9 mouse cellular contexts compared by ENCODE assay signal in the genomic region with DNA sequence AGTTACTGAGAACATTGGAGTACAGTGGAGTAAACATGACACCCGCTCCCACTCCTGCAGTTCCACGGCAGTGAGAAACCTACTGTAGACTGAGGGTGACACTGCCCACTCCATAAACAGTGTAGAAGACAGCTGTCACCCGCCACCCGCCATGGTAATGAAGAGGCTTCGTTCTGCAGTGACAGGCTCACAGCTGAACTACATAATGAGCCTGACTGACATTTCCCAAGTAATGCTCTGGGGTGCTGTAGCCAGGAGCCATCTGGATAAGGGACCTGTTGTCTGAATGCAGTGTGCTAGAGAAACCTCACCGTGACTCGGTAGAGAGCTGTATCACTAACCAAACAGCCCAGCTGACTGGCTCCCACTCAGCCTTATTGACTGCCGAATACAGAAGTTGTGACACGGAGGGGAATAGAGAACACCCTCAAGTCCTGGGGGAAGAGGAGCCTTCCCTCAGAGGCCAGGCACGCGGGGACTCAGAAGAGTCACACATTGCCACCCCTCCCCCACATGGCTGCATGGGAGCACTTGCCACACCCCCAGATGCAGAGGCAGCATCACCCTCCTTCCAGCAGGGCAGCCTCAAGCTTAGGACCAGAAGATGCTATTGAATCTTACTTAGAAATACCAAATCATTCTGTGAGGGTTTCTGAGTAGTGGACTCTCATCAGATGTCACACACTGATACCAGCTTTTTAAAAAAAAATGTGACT. TPM values are rescaled to one million over a fixed set of nuclear protein-coding genes. Genes with fewer than 3 reads are reported as not detected.
DNase-seq lines count a peak whose midpoint lies in the region; ATAC-seq lines count a peak whose summit lies in the region.
"Had no signal": no experiment of that assay in that cellular context is flagged by ENCODE, and none has a peak within 500 bp of the region (broad histone marks: within the 10 kb centered on the region; RNA-seq: fewer than 3 reads in every experiment).

No protein-coding gene starts in this region.

- no peak overlapping the region for H3K4me3 ChIP-seq in neural tube, embryonic 11.5 days (ENCODE audit: low read depth, low read length)
- no peak overlapping the region for H3K4me3 ChIP-seq in stomach, embryonic 16.5 days (replicated peaks; ENCODE audit: low read length)
- H3K4me3 ChIP-seq: liver, embryonic 15.5 days had no signal

- H3K9me3 ChIP-seq in neural tube, embryonic 11.5 days (ENCODE audit: control insufficient read depth, low read length), result no peaks in the 10 kb centered on the region
- H3K9me3 ChIP-seq in stomach, embryonic 16.5 days (replicated peaks; ENCODE audit: control insufficient read depth, low read length), result no peaks in the 10 kb centered on the region
- H3K9me3 ChIP-seq: liver, embryonic 15.5 days had no signal

- no peaks in the 10 kb centered on the region for H3K4me1 ChIP-seq in neural tube, embryonic 11.5 days (ENCODE audit: control insufficient read depth, insufficient read depth, low read length)
- H3K4me1 ChIP-seq in stomach, embryonic 16.5 days (ENCODE audit: control insufficient read depth, insufficient read depth, low read length), result no peaks in the 10 kb centered on the region
- H3K4me1 ChIP-seq: liver, embryonic 15.5 days had no signal

- H3K27ac ChIP-seq in neural tube, embryonic 11.5 days (ENCODE audit: low read depth, low read length), result no peak overlapping the region
- H3K27ac ChIP-seq in stomach, embryonic 16.5 days (ENCODE audit: low read length), result no peak overlapping the region
- H3K27ac ChIP-seq: liver, embryonic 15.5 days had no signal

- H3K4me2 ChIP-seq in neural tube, embryonic 11.5 days (ENCODE audit: low read depth), result no peak overlapping the region
- no peak overlapping the region for H3K4me2 ChIP-seq in stomach, embryonic 16.5 days (ENCODE audit: low read depth, low read length)
- H3K4me2 ChIP-seq: liver, embryonic 15.5 days had no signal

- H3K9ac ChIP-seq in neural tube, embryonic 11.5 days (ENCODE audit: low read length), result no peak overlapping the region
- H3K9ac ChIP-seq in stomach, embryonic 16.5 days (ENCODE audit: low read length), result no peak overlapping the region
- H3K9ac ChIP-seq: liver, embryonic 15.5 days had no signal

- peak; percentile 28 to 34 for DNase-seq in frontal cortex, postnatal 36 days (ENCODE audit: low spot score in 2 of 2)
- no peak for DNase-seq in frontal cortex, postnatal 14 days (ENCODE audit: low spot score in 2 of 2)
- no peak for DNase-seq in neural tube, embryonic 11.5 days (ENCODE audit: low spot score)
- DNase-seq in neural tube, embryonic 10.5 days (ENCODE audit: extremely low spot score, low spot score), result no peak
- DNase-seq in layer of hippocampus, postnatal 14 days (ENCODE audit: low spot score in 2 of 2), result peak; percentile 26 to 44
- no peak for DNase-seq in adrenal gland, postnatal 10 days
- no peak for DNase-seq in lung, postnatal 25 days (ENCODE audit: low spot score)

- no peaks in the 10 kb centered on the region for H3K27me3 ChIP-seq in neural tube, embryonic 11.5 days (ENCODE audit: control insufficient read depth, insufficient read depth, low read length)
- H3K27me3 ChIP-seq in stomach, embryonic 16.5 days (ENCODE audit: control insufficient read depth, insufficient read depth, low read length), result no peaks in the 10 kb centered on the region
- H3K27me3 ChIP-seq: liver, embryonic 15.5 days had no signal

- H3K36me3 ChIP-seq in neural tube, embryonic 11.5 days (ENCODE audit: control insufficient read depth, insufficient read depth, low read length), result peaks cover 9% of the 10 kb centered on the region
- 0 out of 2 replicates have a peak, but pooled peaks cover 3% of the 10 kb centered on the region for H3K36me3 ChIP-seq in stomach, embryonic 16.5 days (ENCODE audit: control insufficient read depth, insufficient read depth, low read length)

- ATAC-seq in neural tube, embryonic 11.5 days (ENCODE audit: insufficient read depth, low FRiP score, low TSS enrichment), result peak; percentile 61
- peak; percentile 44; the same call in 1 of the 2 replicates for ATAC-seq in stomach, embryonic 16.5 days (ENCODE audit: insufficient read depth, low FRiP score)

- 47% methylated on average over 11 of the region's 11 CpGs for WGBS in neural tube, embryonic 11.5 days
- WGBS in stomach, embryonic 16.5 days, result 40% methylated on average over 11 of the region's 11 CpGs

RNA-seq across cellular contexts. Expression of gene Usp50, which starts 17.2 kb away (rescaled TPM):
- polyA plus RNA-seq in neural tube, embryonic 11.5 days (2014; fragmentation: Nextera tagmentation; extraction: Ambion mirVana), result 2.1 and 2.3 TPM in 2 replicates
- 1 to 10 TPM in 1 of 2 experiments, under 1 TPM in 1; 0.41 to 1.3 TPM for total RNA-seq in layer of hippocampus, postnatal 14 days (2021)
- 2.5 and 2.6 TPM in 2 replicates for polyA plus RNA-seq in stomach, embryonic 16.5 days (2015; fragmentation: Nextera tagmentation; extraction: Ambion mirVana)
- total RNA-seq in adrenal gland, postnatal 10 days (2021), result not detected

RNA-seq across cellular contexts. Expression of gene Usp8, which starts 58.9 kb away (rescaled TPM):
- polyA plus RNA-seq in neural tube, embryonic 11.5 days (2014; fragmentation: Nextera tagmentation; extraction: Ambion mirVana), result 47.3 and 47.7 TPM in 2 replicates
- 10 to 100 TPM; 43.2 to 44.1 TPM for total RNA-seq in layer of hippocampus, postnatal 14 days (2021)
- polyA plus RNA-seq in stomach, embryonic 16.5 days (2015; fragmentation: Nextera tagmentation; extraction: Ambion mirVana), result 44.0 and 47.9 TPM in 2 replicates
- 10 to 100 TPM; 55.5 to 59.3 TPM for total RNA-seq in adrenal gland, postnatal 10 days (2021)

Comparison
In these comparisons a context has a peak if more than half of its experiments do, and no peak if none do; other contexts are left out.
1. DNase-seq: peak in frontal cortex, postnatal 36 days (2 of 2) and layer of hippocampus, postnatal 14 days (2 of 2); none in frontal cortex, postnatal 14 days (0 of 2), neural tube, embryonic 11.5 days (single experiment), neural tube, embryonic 10.5 days (single experiment), adrenal gland, postnatal 10 days (single experiment) and lung, postnatal 25 days (single experiment).